ENCODE assay signal across 1 mouse cellular context in genomic region chr14:27341486-27341885, GRCm38 (mm10).
TF ChIP-seq lines count a peak whose summit lies in the region.

No protein-coding gene starts in this region.

TF ChIP-seq in CH12.LX, 34 proteins besides CTCF, POLR2A, EP300 and RAD21 (continued from another document):
- no peak for TF ChIP-seq PAX5 (IDR thresholded peaks at IDR 0.05; ENCODE audit: low read length)
